Mouse (Mus musculus): ENCODE measurements around the gene Nol9. TPM values are rescaled to one million over a fixed set of nuclear protein-coding genes. Genes with fewer than 3 reads are reported as not detected.

The Nol9 gene
- polyA plus RNA-seq, 1 experiment from 2014 or later, result 46.0 TPM

DNA sequence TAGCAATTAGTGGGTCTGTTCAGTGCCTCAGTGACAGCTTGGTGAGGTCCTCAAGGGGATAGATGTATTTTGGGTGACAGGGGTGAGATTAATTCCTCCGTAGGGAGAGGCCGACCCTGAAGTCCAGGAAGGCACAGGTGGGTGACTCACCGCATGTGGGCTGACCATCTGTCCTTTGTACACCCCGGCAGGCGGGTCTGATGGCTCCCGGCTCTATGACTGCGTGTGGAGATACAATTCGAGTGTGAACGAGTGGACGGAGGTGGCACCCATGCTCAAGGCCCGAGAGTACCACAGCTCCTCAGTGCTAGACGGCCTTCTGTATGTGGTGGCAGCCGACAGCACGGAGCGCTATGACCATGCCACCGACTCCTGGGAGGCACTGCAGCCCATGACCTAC, 27.0 kb upstream of the Nol9 start:
- ATAC-seq (ENCODE audit: insufficient number of reproducible peaks, insufficient read depth, low FRiP score, low TSS enrichment), result no peak
- H3K9me3 ChIP-seq, result no peaks in the 10 kb centered on the region
- WGBS, result 90% methylated on average over 16 of the region's 16 CpGs
- H3K4me1 ChIP-seq, result peaks cover 33% of the 10 kb centered on the region
- no peak overlapping the region for H3K27ac ChIP-seq
- H3K9ac ChIP-seq, result no peak overlapping the region
- H3K4me2 ChIP-seq (replicated peaks), result no peak overlapping the region
- peaks cover 11% of the 10 kb centered on the region for H3K27me3 ChIP-seq
- H3K36me3 ChIP-seq, result peaks cover 29% of the 10 kb centered on the region
- H3K4me3 ChIP-seq, result no peak overlapping the region

- Histone ChIP-seq H3K4me3 (no peak overlapping the region), H3K36me3 (peaks cover 32% of the 10 kb centered on the region), H3K4me2 (replicated peaks) (no peak overlapping the region), H3K4me1 (peaks cover 22% of the 10 kb centered on the region), H3K9me3 (no peaks in the 10 kb centered on the region), H3K27ac (no peak overlapping the region), H3K27me3 (peaks cover 5% of the 10 kb centered on the region; the same call in 1 of the 2 replicates), H3K9ac (no peak overlapping the region)
- ATAC-seq (ENCODE audit: insufficient number of reproducible peaks, insufficient read depth, low FRiP score, low TSS enrichment), result no peak
- WGBS, result 87% methylated on average over 12 of the region's 12 CpGs
These were observed 25.9 kb upstream of the Nol9 start for GRCm38 (mm10) chr4:152013036-152013813.

GRCm38 (mm10) chr4:152019073-152019472, 20.0 kb upstream of the Nol9 start:
- no peaks in the 10 kb centered on the region for H3K27me3 ChIP-seq
- 82% methylated on average over 6 of the region's 6 CpGs for WGBS
- peaks cover 81% of the 10 kb centered on the region for H3K36me3 ChIP-seq
- ATAC-seq (ENCODE audit: insufficient number of reproducible peaks, insufficient read depth, low FRiP score, low TSS enrichment), result no peak
- no peak overlapping the region for H3K27ac ChIP-seq
- no peaks in the 10 kb centered on the region for H3K9me3 ChIP-seq
- H3K9ac ChIP-seq, result no peak overlapping the region
- no peak overlapping the region for H3K4me3 ChIP-seq
- H3K4me1 ChIP-seq, result no peaks in the 10 kb centered on the region
- no peak overlapping the region for H3K4me2 ChIP-seq (replicated peaks)

DNA sequence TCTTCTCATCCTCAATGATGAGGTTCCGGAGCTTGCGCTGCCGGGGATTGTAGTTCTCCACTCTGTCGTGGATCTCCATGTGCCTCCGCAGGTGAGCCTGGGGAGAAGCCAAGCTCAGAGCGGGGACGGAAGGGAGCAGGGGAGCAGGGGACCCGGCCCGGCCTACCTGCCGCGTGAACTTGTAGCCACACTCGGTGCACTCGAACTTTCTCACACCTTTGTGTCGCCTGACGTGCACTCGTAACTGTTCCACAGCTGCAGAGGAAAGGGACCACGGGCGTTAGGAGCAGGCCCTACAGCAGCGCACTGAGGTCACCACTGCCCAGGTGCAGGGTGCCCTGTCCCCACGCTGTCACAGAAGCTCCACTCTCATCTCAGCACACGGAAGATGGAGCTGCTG, 19.1 kb upstream of the Nol9 start:
- H3K9me3 ChIP-seq, result no peaks in the 10 kb centered on the region
- WGBS, result 91% methylated on average over 21 of the region's 21 CpGs
- ATAC-seq (ENCODE audit: insufficient number of reproducible peaks, insufficient read depth, low FRiP score, low TSS enrichment), result no peak
- H3K4me1 ChIP-seq, result peaks cover 5% of the 10 kb centered on the region
- no peak overlapping the region for H3K4me2 ChIP-seq (replicated peaks)
- H3K36me3 ChIP-seq, result peaks cover 82% of the 10 kb centered on the region
- H3K9ac ChIP-seq, result no peak overlapping the region
- no peak overlapping the region for H3K4me3 ChIP-seq
- H3K27me3 ChIP-seq, result no peaks in the 10 kb centered on the region
- H3K27ac ChIP-seq, result no peak overlapping the region

DNA sequence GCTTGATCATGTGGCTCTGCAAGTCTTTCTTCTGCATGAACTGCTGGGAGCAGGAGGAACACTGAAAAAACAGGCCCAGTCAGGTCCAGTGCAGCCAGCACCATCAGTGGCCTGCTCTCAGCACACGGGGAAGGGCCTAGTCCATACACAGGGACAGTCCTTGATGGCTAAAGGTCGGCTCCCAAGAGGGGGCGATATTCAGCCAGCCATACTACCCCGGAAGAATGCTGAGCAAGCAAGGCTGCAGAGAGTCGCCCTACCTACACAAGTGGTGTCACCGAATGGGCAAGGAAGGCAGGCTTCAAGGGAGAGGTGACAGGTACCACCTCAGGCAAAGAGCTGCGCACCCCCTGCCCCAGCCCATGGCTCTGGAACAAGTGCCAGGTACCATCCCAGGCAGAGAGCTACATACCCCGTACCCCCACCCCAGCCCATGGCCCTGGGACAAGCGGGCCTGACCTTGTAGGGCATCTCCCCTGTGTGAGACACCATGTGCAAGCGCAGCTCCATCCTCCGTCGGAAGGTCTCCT, 17.5 kb upstream of the Nol9 start:
- ATAC-seq (ENCODE audit: insufficient number of reproducible peaks, insufficient read depth, low FRiP score, low TSS enrichment), result no peak
- H3K27me3 ChIP-seq, result no peaks in the 10 kb centered on the region
- WGBS, result 74% methylated on average over 12 of the region's 12 CpGs
- H3K9ac ChIP-seq, result no peak overlapping the region
- no peaks in the 10 kb centered on the region for H3K9me3 ChIP-seq
- no peak overlapping the region for H3K4me2 ChIP-seq (replicated peaks)
- H3K4me3 ChIP-seq, result no peak overlapping the region
- peaks cover 20% of the 10 kb centered on the region for H3K4me1 ChIP-seq
- H3K27ac ChIP-seq, result no peak overlapping the region
- peaks cover 70% of the 10 kb centered on the region for H3K36me3 ChIP-seq

GRCm38 (mm10) chr4:152022506-152022905, 16.6 kb upstream of the Nol9 start:
- no peaks in the 10 kb centered on the region for H3K27me3 ChIP-seq
- WGBS, result 88% methylated on average over 8 of the region's 8 CpGs
- peaks cover 24% of the 10 kb centered on the region for H3K4me1 ChIP-seq
- H3K9ac ChIP-seq, result peak overlapping the region; percentile 19; the same call in 1 of the 2 replicates
- no peak for ATAC-seq (ENCODE audit: insufficient number of reproducible peaks, insufficient read depth, low FRiP score, low TSS enrichment)
- peaks cover 70% of the 10 kb centered on the region for H3K36me3 ChIP-seq
- H3K9me3 ChIP-seq, result no peaks in the 10 kb centered on the region
- H3K4me3 ChIP-seq, result no peak overlapping the region
- H3K4me2 ChIP-seq (replicated peaks), result no peak overlapping the region
- H3K27ac ChIP-seq, result no peak overlapping the region

- no peaks in the 10 kb centered on the region for H3K27me3 ChIP-seq
- ATAC-seq (ENCODE audit: insufficient number of reproducible peaks, insufficient read depth, low FRiP score, low TSS enrichment), result no peak
- 93% methylated on average over 11 of the region's 11 CpGs for WGBS
- H3K4me1 ChIP-seq, result peaks cover 35% of the 10 kb centered on the region
- H3K4me3 ChIP-seq, result no peak overlapping the region
- no peak overlapping the region for H3K27ac ChIP-seq
- H3K4me2 ChIP-seq (replicated peaks), result no peak overlapping the region
- peaks cover 55% of the 10 kb centered on the region for H3K36me3 ChIP-seq
- no peaks in the 10 kb centered on the region for H3K9me3 ChIP-seq
- H3K9ac ChIP-seq, result 0 out of 2 replicates have a peak overlapping the region, but pooled peaks have one; percentile 0
These were observed 14.6 kb upstream of the Nol9 start for GRCm38 (mm10) chr4:152024525-152024924.

DNA sequence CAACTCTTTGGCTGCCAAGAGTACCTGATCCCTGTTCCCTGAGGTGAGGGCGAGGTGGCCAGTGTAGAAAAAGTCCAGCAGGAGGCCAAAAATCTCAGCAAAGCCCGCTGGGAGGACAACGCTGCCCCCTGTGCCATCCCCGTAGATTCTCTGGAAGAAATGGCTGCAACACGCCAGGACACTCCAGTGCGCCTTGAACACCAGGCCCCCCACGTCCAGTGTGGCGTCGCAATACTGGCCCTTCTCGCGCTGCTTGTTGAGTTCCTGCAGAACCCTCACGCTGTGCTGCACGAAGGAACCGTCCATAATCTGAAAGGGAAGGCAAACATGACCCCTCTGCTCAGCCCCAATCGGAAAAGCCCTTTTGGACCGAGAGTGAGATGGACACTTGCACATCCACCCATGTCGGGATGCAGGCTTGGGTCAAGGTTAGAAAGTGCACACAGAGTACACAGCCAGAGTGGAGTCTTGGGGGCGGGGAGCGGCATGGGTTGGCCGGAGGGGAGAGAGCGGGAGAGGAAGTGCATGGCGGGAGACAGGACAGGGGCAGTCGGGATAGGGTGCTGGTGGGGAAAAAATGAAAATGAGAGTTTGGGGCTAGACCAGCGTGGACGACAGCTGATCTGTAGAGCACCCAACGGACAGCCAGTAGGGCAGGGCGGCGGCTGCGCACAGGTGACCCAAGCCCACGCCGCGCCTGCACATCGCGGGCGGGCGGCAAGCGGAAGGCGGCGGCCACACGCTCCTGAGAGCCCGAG, 12.2 kb upstream of the Nol9 start:
- Histone ChIP-seq H3K4me3 (peak overlapping the region; percentile 60), H3K36me3 (peaks cover 31% of the 10 kb centered on the region), H3K4me1 (peaks cover 38% of the 10 kb centered on the region), H3K9ac (peak overlapping the region; percentile 83), H3K27me3 (0 out of 2 replicates have a peak, but pooled peaks cover 1% of the 10 kb centered on the region), H3K27ac (no peak overlapping the region), H3K9me3 (no peaks in the 10 kb centered on the region), H3K4me2 (replicated peaks) (peak overlapping the region; percentile 96)
- peak; percentile 58; the same call in 1 of the 2 replicates for ATAC-seq (ENCODE audit: insufficient number of reproducible peaks, insufficient read depth, low FRiP score, low TSS enrichment)
- WGBS, result 2% methylated on average over 41 of the region's 41 CpGs

- Histone ChIP-seq H3K4me3 (peak within 1 kb of the TSS; percentile 60), H3K36me3 (peaks cover 25% of the 10 kb centered on the region), H3K4me2 (replicated peaks) (peak within 1 kb of the TSS; percentile 96), H3K9ac (peak within 1 kb of the TSS; percentile 83), H3K9me3 (no peaks in the 10 kb centered on the region), H3K27ac (no peak within 1 kb of the TSS), H3K4me1 (peaks cover 38% of the 10 kb centered on the region), H3K27me3 (peaks cover 7% of the 10 kb centered on the region; the same call in 1 of the 2 replicates)
- under 1% methylated on average over 35 of the region's 35 CpGs for WGBS
- peak; percentile 94 for ATAC-seq (ENCODE audit: insufficient number of reproducible peaks, insufficient read depth, low FRiP score, low TSS enrichment)
These were observed 11.6 kb upstream of the Nol9 start, which contains the start of gene Zbtb48 for GRCm38 (mm10) chr4:152027524-152027923. Gene Zbtb48 (minus strand): TSS chr4:152027671.

DNA sequence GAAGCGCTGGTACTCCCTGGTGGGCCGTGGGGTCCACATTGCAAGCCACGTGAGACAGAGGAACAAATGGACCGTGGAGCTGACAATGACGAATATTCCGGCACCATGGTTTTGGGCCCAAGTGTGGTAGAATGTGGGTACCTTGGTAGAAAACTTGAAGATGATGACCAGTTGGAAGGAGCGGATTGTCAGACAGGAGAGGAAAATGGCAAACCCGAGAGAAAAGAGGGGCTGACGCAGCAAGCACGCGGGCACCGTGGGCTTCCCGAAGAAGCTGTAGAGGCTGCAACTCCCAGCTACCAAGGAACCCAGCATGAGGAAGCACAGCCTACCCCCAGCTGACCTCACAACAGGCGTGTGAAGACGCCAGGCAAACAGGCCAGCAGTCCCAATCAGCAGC, 10.7 kb upstream of the Nol9 start:
- no peak overlapping the region for H3K27ac ChIP-seq
- H3K9ac ChIP-seq, result peak overlapping the region; percentile 60; the same call in 1 of the 2 replicates

GRCm38 (mm10) chr4:152029087-152029486, 10.0 kb upstream of the Nol9 start:
- Histone ChIP-seq H3K4me1 (peaks cover 38% of the 10 kb centered on the region), H3K27me3 (peaks cover 9% of the 10 kb centered on the region; the same call in 1 of the 2 replicates), H3K4me2 (replicated peaks) (0 out of 2 replicates have a peak overlapping the region, but pooled peaks have one; percentile 96), H3K36me3 (0 out of 2 replicates have a peak, but pooled peaks cover 10% of the 10 kb centered on the region), H3K27ac (no peak overlapping the region), H3K9ac (no peak overlapping the region), H3K9me3 (no peaks in the 10 kb centered on the region), H3K4me3 (0 out of 2 replicates have a peak overlapping the region, but pooled peaks have one; percentile 6)
- WGBS, result 45% methylated on average over 5 of the region's 5 CpGs
- no peak for ATAC-seq (ENCODE audit: insufficient number of reproducible peaks, insufficient read depth, low FRiP score, low TSS enrichment)

More for the DNA sequence above, 10.7 kb upstream of the Nol9 start:
- 67% methylated on average over 15 of the region's 15 CpGs for WGBS
- no peak for ATAC-seq (ENCODE audit: insufficient number of reproducible peaks, insufficient read depth, low FRiP score, low TSS enrichment)
- Histone ChIP-seq H3K9me3 (no peaks in the 10 kb centered on the region), H3K27me3 (peaks cover 9% of the 10 kb centered on the region; the same call in 1 of the 2 replicates), H3K4me3 (peak overlapping the region; percentile 60), H3K4me1 (peaks cover 38% of the 10 kb centered on the region), H3K4me2 (replicated peaks) (peak overlapping the region; percentile 96), H3K36me3 (peaks cover 16% of the 10 kb centered on the region)

All from embryonic facial prominence, embryonic 12.5 days (tissue).